Mouse (Mus musculus) effector memory CD4-positive, alpha-beta T cell, adult 5 months (primary cell): Measurements from ENCODE around the gene Krtap28-10. TPM values are rescaled to one million over a fixed set of nuclear protein-coding genes. Genes with fewer than 3 reads are reported as not detected.

ENCODE experiments used
- polyA plus RNA-seq: library from polyadenylated mRNA; unstranded; fragments of 100-300 nt; shearing (Covaris generic); gene quantifications from one replicate; pipeline ENCODE4 v1.2.1, GENCODE M21; 2017

Krtap28-10 gene
- not detected for polyA plus RNA-seq

GRCm38 (mm10) chr1:83042380-83042779 lies at the start of gene Krtap28-10:
Krtap28-10 (minus strand) TSS chr1:83042480.

GRCm38 (mm10) chr1:83060643-83061042 lies 18.4 kb upstream of the Krtap28-10 start, which contains the start of gene Krtap28-13:
Krtap28-13 (plus strand) TSS chr1:83060930.

GRCm38 (mm10) chr1:83059278-83059677 lies 17.0 kb upstream of the Krtap28-10 start, which contains the start of gene A030005K14Rik:
A030005K14Rik (minus strand) TSS chr1:83059378.

GRCm38 (mm10) chr1:83044882-83045427 lies 2.7 kb upstream of the Krtap28-10 start, which contains the start of gene Gm47969:
Gm47969 (plus strand) TSS chr1:83044932.

GRCm38 (mm10) chr1:83038109-83038672 lies 4.1 kb downstream of the Krtap28-10 start, which contains the start of gene Slc19a3:
Slc19a3 (minus strand) TSS chr1:83038448.

GRCm38 (mm10) chr1:83000306-83000705 lies 42.0 kb downstream of the Krtap28-10 start, which contains the start of gene Gm47959:
Gm47959 (plus strand) TSS chr1:83000548.

Other genes starting within 250 kb of the Krtap28-10 start
- gene Agfg1, start 203.0 kb downstream of the Krtap28-10 start, polyA plus RNA-seq, result 138 TPM
- gene A030005L19Rik, start 129.2 kb downstream of the Krtap28-10 start, polyA plus RNA-seq, result not detected
- not detected for gene A030014E15Rik, start 117.6 kb downstream of the Krtap28-10 start, polyA plus RNA-seq
- gene Gm6217, start 111.1 kb downstream of the Krtap28-10 start, polyA plus RNA-seq, result not detected
- gene A030003K21Rik, start 99.1 kb downstream of the Krtap28-10 start, polyA plus RNA-seq, result not detected
- not detected for gene Gm7544, start 86.5 kb downstream of the Krtap28-10 start, polyA plus RNA-seq
- gene Gm47955, start 82.2 kb downstream of the Krtap28-10 start, polyA plus RNA-seq, result not detected
- gene Gm47959, start 41.9 kb downstream of the Krtap28-10 start, polyA plus RNA-seq, result not detected
- gene Slc19a3, start 4.0 kb downstream of the Krtap28-10 start, polyA plus RNA-seq, result not detected
- gene Gm47969, start 2.5 kb upstream of the Krtap28-10 start, polyA plus RNA-seq, result not detected
- not detected for gene A030005K14Rik, start 16.9 kb upstream of the Krtap28-10 start, polyA plus RNA-seq
- not detected for gene Krtap28-13, start 18.4 kb upstream of the Krtap28-10 start, polyA plus RNA-seq
- gene Ccl20, start 74.3 kb upstream of the Krtap28-10 start, polyA plus RNA-seq, result not detected
- gene Daw1, start 117.3 kb upstream of the Krtap28-10 start, polyA plus RNA-seq, result not detected